Mouse (Mus musculus): ENCODE data around the gene Kcnab2. TPM values are rescaled to one million over a fixed set of nuclear protein-coding genes. Genes with fewer than 3 reads are reported as not detected.

Kcnab2 gene
- total and polyA plus RNA-seq, 3 experiments, result 35.3 to 95.8 (median 58.3) TPM

- Histone ChIP-seq H3K27ac (ENCODE audit: insufficient read depth, low read depth) (no peak overlapping the region), H3K9me3 (replicated peaks; ENCODE audit: low read length) (peaks cover 10% of the 10 kb centered on the region), H3K4me3 (replicated peaks in 1 of 3; ENCODE audit: low read depth in 2 of 3, low read length in 2 of 3, poor library complexity in 1 of 3) (no peak overlapping the region), H3K9ac (ENCODE audit: insufficient read depth, low read depth) (no peak overlapping the region), H3K4me2 (ENCODE audit: insufficient read depth, low read depth, poor library complexity, severe bottlenecking) (no peak overlapping the region), H3K4me1 (ENCODE audit: control insufficient read depth in 1 of 2, insufficient read depth in 2 of 2) (peaks cover 3 to 19% of the 10 kb centered on the region in 2 experiments), H3K36me3 (replicated peaks in 1 of 2; ENCODE audit: control insufficient read depth in 1 of 2, insufficient read depth in 1 of 2, low read length in 1 of 2) (peaks cover 25 to 95% of the 10 kb centered on the region in 2 experiments), H3K27me3 (replicated peaks) (no peaks in the 10 kb centered on the region), H3K79me2 (replicated peaks; ENCODE audit: control insufficient read depth, extremely low read depth, insufficient read depth, poor library complexity, severe bottlenecking) (no peaks in the 10 kb centered on the region)
- no peak for DNase-seq (ENCODE audit: extremely low read depth)
- in situ Hi-C loops (cut with MboI; ENCODE audit: low pct_ligation_motif_present, low pct_unique_long_range_greater_than_20kb, low sequenced_read_pairs), result no loop called here
- dilution Hi-C loops (cut with MboI; ENCODE audit: extremely low pct_ligation_motif_present, extremely low pct_unique_long_range_greater_than_20kb, low sequenced_read_pairs), result no loop called here
- TF ChIP-seq KAT2A (IDR thresholded peaks at IDR 0.05; ENCODE audit: insufficient replicate concordance, low read length), result no peak
- TF ChIP-seq ZNF384 (IDR thresholded peaks at IDR 0.05; ENCODE audit: low read depth, low read length), result no peak
- no peak for TF ChIP-seq JUND (conservative IDR thresholded peaks at IDR 0.05; ENCODE audit: low read depth, low read length)
- TF ChIP-seq SIN3A (IDR thresholded peaks at IDR 0.05; ENCODE audit: low read length), result no peak
- no peak for TF ChIP-seq EP300 (IDR thresholded peaks at IDR 0.05; ENCODE audit: low read length)
- no peak for TF ChIP-seq MXI1 (IDR thresholded peaks at IDR 0.05; ENCODE audit: low read depth, low read length)
- no peak for TF ChIP-seq MEF2A (IDR thresholded peaks at IDR 0.05; ENCODE audit: borderline replicate concordance, low read depth, low read length)
- TF ChIP-seq NELFE (IDR thresholded peaks at IDR 0.05; ENCODE audit: low read depth, low read length), result no peak
- no peak for TF ChIP-seq ZMIZ1 (IDR thresholded peaks at IDR 0.05; ENCODE audit: low read depth, low read length)
- no peak for TF ChIP-seq CTCF (conservative IDR thresholded peaks at IDR 0.05 in 1 of 2, IDR thresholded peaks at IDR 0.05 in 1 of 2; ENCODE audit: low read depth in 2 of 2, low read length in 2 of 2)
Observed at GRCm38 (mm10) chr4:152423576-152423975, 54.1 kb downstream of the Kcnab2 start.

GRCm38 (mm10) chr4:152418229-152419060, 59.2 kb downstream of the Kcnab2 start:
- in situ Hi-C loops (cut with MboI; ENCODE audit: low pct_ligation_motif_present, low pct_unique_long_range_greater_than_20kb, low sequenced_read_pairs) (loop anchor here (5.0 kb wide), 1 partner anchor 66 kb away; no protein-coding TSS in a partner anchor), dilution Hi-C loops (cut with MboI; ENCODE audit: extremely low pct_ligation_motif_present, extremely low pct_unique_long_range_greater_than_20kb, low sequenced_read_pairs) (no loop called here)
- DNase-seq (ENCODE audit: extremely low read depth), result no peak
- Histone ChIP-seq H3K4me1 (ENCODE audit: control insufficient read depth in 1 of 2, insufficient read depth in 2 of 2) (peaks cover 0 to 2% of the 10 kb centered on the region in 2 experiments; a peak in 1 of 4 replicates), H3K27me3 (replicated peaks) (no peaks in the 10 kb centered on the region), H3K27ac (ENCODE audit: insufficient read depth, low read depth) (no peak overlapping the region), H3K9me3 (replicated peaks; ENCODE audit: low read length) (peaks cover 3% of the 10 kb centered on the region), H3K4me3 (replicated peaks in 1 of 3; ENCODE audit: low read depth in 2 of 3, low read length in 2 of 3, poor library complexity in 1 of 3) (no peak overlapping the region), H3K9ac (ENCODE audit: insufficient read depth, low read depth) (no peak overlapping the region), H3K79me2 (replicated peaks; ENCODE audit: control insufficient read depth, extremely low read depth, insufficient read depth, poor library complexity, severe bottlenecking) (no peaks in the 10 kb centered on the region), H3K36me3 (replicated peaks in 1 of 2; ENCODE audit: control insufficient read depth in 1 of 2, insufficient read depth in 1 of 2, low read length in 1 of 2) (peaks cover 21 to 96% of the 10 kb centered on the region in 2 experiments), H3K4me2 (ENCODE audit: insufficient read depth, low read depth, poor library complexity, severe bottlenecking) (no peak overlapping the region)
- no peak for TF ChIP-seq MEF2A (IDR thresholded peaks at IDR 0.05; ENCODE audit: borderline replicate concordance, low read depth, low read length)
- no peak for TF ChIP-seq SMC3 (IDR thresholded peaks at IDR 0.05; ENCODE audit: low read depth, low read length)
- TF ChIP-seq MXI1 (IDR thresholded peaks at IDR 0.05; ENCODE audit: low read depth, low read length), result no peak
- no peak for TF ChIP-seq E2F4 (IDR thresholded peaks at IDR 0.05; ENCODE audit: insufficient replicate concordance, low read depth, low read length)
- TF ChIP-seq PAX5 (IDR thresholded peaks at IDR 0.05; ENCODE audit: low read length), result no peak
- no peak for TF ChIP-seq CTCF (conservative IDR thresholded peaks at IDR 0.05 in 1 of 2, IDR thresholded peaks at IDR 0.05 in 1 of 2; ENCODE audit: low read depth in 2 of 2, low read length in 2 of 2)
- no peak for TF ChIP-seq NELFE (IDR thresholded peaks at IDR 0.05; ENCODE audit: low read depth, low read length)
- TF ChIP-seq MAX (IDR thresholded peaks at IDR 0.05; ENCODE audit: low read length), result no peak
- TF ChIP-seq HCFC1 (IDR thresholded peaks at IDR 0.05; ENCODE audit: low read depth, low read length), result no peak
- TF ChIP-seq TCF12 (IDR thresholded peaks at IDR 0.05; ENCODE audit: low read depth, low read length), result no peak
- no peak for TF ChIP-seq NRF1 (IDR thresholded peaks at IDR 0.05; ENCODE audit: low read depth, low read length)
- no peak for TF ChIP-seq SIN3A (IDR thresholded peaks at IDR 0.05; ENCODE audit: low read length)
- no peak for TF ChIP-seq IRF4 (IDR thresholded peaks at IDR 0.05; ENCODE audit: low read depth, low read length)
- no peak for TF ChIP-seq USF2 (conservative IDR thresholded peaks at IDR 0.05; ENCODE audit: low read depth, low read length)
- TF ChIP-seq ETS1 (conservative IDR thresholded peaks at IDR 0.05; ENCODE audit: low read depth, low read length), result no peak
- TF ChIP-seq CHD2 (IDR thresholded peaks at IDR 0.05; ENCODE audit: low read length), result no peak
- no peak for TF ChIP-seq KAT2A (IDR thresholded peaks at IDR 0.05; ENCODE audit: insufficient replicate concordance, low read length)
- TF ChIP-seq GABPA (IDR thresholded peaks at IDR 0.05; ENCODE audit: insufficient replicate concordance, low read depth, low read length), result no peak
- TF ChIP-seq ZNF384 (IDR thresholded peaks at IDR 0.05; ENCODE audit: low read depth, low read length), result no peak

Measured in CH12.LX (cell line).